Mouse (Mus musculus): ENCODE measurements around the gene Bckdhb. TPM values are rescaled to one million over a fixed set of nuclear protein-coding genes. Genes with fewer than 3 reads are reported as not detected.
"Not testable (repeated sequence)": the region's sequence is repeated elsewhere in the genome, so short reads cannot be mapped to it uniquely, and the experiment has no call there.

Bckdhb gene
- polyA plus RNA-seq, 1 experiment from 2014 or later: 54.1 TPM

- Histone ChIP-seq H3K4me2 (replicated peaks; ENCODE audit: low read depth, low read length) (no peak overlapping the region), H3K9me3 (ENCODE audit: control insufficient read depth, low read length) (no peaks in the 10 kb centered on the region), H3K36me3 (ENCODE audit: control insufficient read depth, insufficient read depth, low read length) (no peaks in the 10 kb centered on the region), H3K27me3 (ENCODE audit: control insufficient read depth, insufficient read depth, low read length) (no peaks in the 10 kb centered on the region), H3K9ac (ENCODE audit: low read depth, low read length) (no peak overlapping the region), H3K4me3 (ENCODE audit: low read depth, low read length) (no peak overlapping the region), H3K27ac (ENCODE audit: low read depth, low read length) (no peak overlapping the region), H3K4me1 (replicated peaks; ENCODE audit: control insufficient read depth, insufficient read depth, low read length) (no peaks in the 10 kb centered on the region)
- ATAC-seq (ENCODE audit: low FRiP score) (no peak), DNase-seq (ENCODE audit: low spot score) (no peak)
- 90% methylated on average over 2 of the region's 2 CpGs for WGBS
Observed at GRCm38 (mm10) chr9:83975811-83976210, 50.9 kb downstream of the Bckdhb start.

- Histone ChIP-seq H3K4me3 (ENCODE audit: low read depth, low read length) (no peak overlapping the region), H3K36me3 (ENCODE audit: control insufficient read depth, insufficient read depth, low read length) (no peaks in the 10 kb centered on the region), H3K9ac (ENCODE audit: low read depth, low read length) (no peak overlapping the region), H3K4me2 (replicated peaks; ENCODE audit: low read depth, low read length) (no peak overlapping the region), H3K9me3 (ENCODE audit: control insufficient read depth, low read length) (no peaks in the 10 kb centered on the region), H3K4me1 (replicated peaks; ENCODE audit: control insufficient read depth, insufficient read depth, low read length) (no peaks in the 10 kb centered on the region), H3K27ac (ENCODE audit: low read depth, low read length) (no peak overlapping the region), H3K27me3 (ENCODE audit: control insufficient read depth, insufficient read depth, low read length) (no peaks in the 10 kb centered on the region)
- DNase-seq (ENCODE audit: low spot score) (no peak), ATAC-seq (ENCODE audit: low FRiP score) (no peak)
- 85% methylated on average over 7 of the region's 7 CpGs for WGBS
Observed at GRCm38 (mm10) chr9:83981234-83981633, 56.3 kb downstream of the Bckdhb start.

GRCm38 (mm10) chr9:84008961-84009360 is 84.0 kb downstream of the Bckdhb start:
- Histone ChIP-seq H3K4me1 (replicated peaks; ENCODE audit: control insufficient read depth, insufficient read depth, low read length) (no peaks in the 10 kb centered on the region), H3K27ac (ENCODE audit: low read depth, low read length) (no peak overlapping the region), H3K9me3 (ENCODE audit: control insufficient read depth, low read length) (no peaks in the 10 kb centered on the region), H3K4me3 (ENCODE audit: low read depth, low read length) (no peak overlapping the region), H3K9ac (ENCODE audit: low read depth, low read length) (no peak overlapping the region), H3K36me3 (ENCODE audit: control insufficient read depth, insufficient read depth, low read length) (no peaks in the 10 kb centered on the region), H3K4me2 (replicated peaks; ENCODE audit: low read depth, low read length) (no peak overlapping the region), H3K27me3 (ENCODE audit: control insufficient read depth, insufficient read depth, low read length) (no peaks in the 10 kb centered on the region)
- 92% methylated on average over 2 of the region's 2 CpGs for WGBS
- ATAC-seq (ENCODE audit: low FRiP score) (no peak), DNase-seq (ENCODE audit: low spot score) (no peak)

- no peaks in the 10 kb centered on the region for H3K4me1 ChIP-seq (replicated peaks; ENCODE audit: control insufficient read depth, insufficient read depth, low read length)
- no peak for ATAC-seq (ENCODE audit: low FRiP score)
- H3K4me2 ChIP-seq (replicated peaks; ENCODE audit: low read depth, low read length): no peak overlapping the region
- no peaks in the 10 kb centered on the region for H3K27me3 ChIP-seq (ENCODE audit: control insufficient read depth, insufficient read depth, low read length)
- H3K36me3 ChIP-seq (ENCODE audit: control insufficient read depth, insufficient read depth, low read length): no peaks in the 10 kb centered on the region
- H3K9ac ChIP-seq (ENCODE audit: low read depth, low read length): no peak overlapping the region
- no peak overlapping the region for H3K27ac ChIP-seq (ENCODE audit: low read depth, low read length)
- H3K9me3 ChIP-seq (ENCODE audit: control insufficient read depth, low read length): no peaks in the 10 kb centered on the region
- DNase-seq (ENCODE audit: low spot score): no peak
- H3K4me3 ChIP-seq (ENCODE audit: low read depth, low read length): no peak overlapping the region
Observed at GRCm38 (mm10) chr9:84011146-84011545, 86.2 kb downstream of the Bckdhb start.

GRCm38 (mm10) chr9:84018141-84018540 is 93.2 kb downstream of the Bckdhb start:
- not testable (repeated sequence) for H3K27ac ChIP-seq (ENCODE audit: low read depth, low read length); H3K27me3 ChIP-seq (ENCODE audit: control insufficient read depth, insufficient read depth, low read length); H3K9ac ChIP-seq (ENCODE audit: low read depth, low read length); ATAC-seq (ENCODE audit: low FRiP score); DNase-seq (ENCODE audit: low spot score); H3K4me2 ChIP-seq (replicated peaks; ENCODE audit: low read depth, low read length); H3K4me3 ChIP-seq (ENCODE audit: low read depth, low read length); H3K36me3 ChIP-seq (ENCODE audit: control insufficient read depth, insufficient read depth, low read length); H3K4me1 ChIP-seq (replicated peaks; ENCODE audit: control insufficient read depth, insufficient read depth, low read length); H3K9me3 ChIP-seq (ENCODE audit: control insufficient read depth, low read length)
- WGBS: 94% methylated on average over 8 of the region's 8 CpGs

GRCm38 (mm10) chr9:84019627-84020026 is 94.7 kb downstream of the Bckdhb start:
- 68% methylated on average over 2 of the region's 2 CpGs for WGBS
- no peak for DNase-seq (ENCODE audit: low spot score)
- no peaks in the 10 kb centered on the region for H3K9me3 ChIP-seq (ENCODE audit: control insufficient read depth, low read length)

GRCm38 (mm10) chr9:84021189-84021588 is 96.2 kb downstream of the Bckdhb start:
- H3K4me2 ChIP-seq (replicated peaks; ENCODE audit: low read depth, low read length): no peak overlapping the region
- no peak for DNase-seq (ENCODE audit: low spot score)
- WGBS: 86% methylated on average over 6 of the region's 6 CpGs
- no peaks in the 10 kb centered on the region for H3K9me3 ChIP-seq (ENCODE audit: control insufficient read depth, low read length)
- H3K27me3 ChIP-seq (ENCODE audit: control insufficient read depth, insufficient read depth, low read length): no peaks in the 10 kb centered on the region
- ATAC-seq (ENCODE audit: low FRiP score): no peak
- H3K36me3 ChIP-seq (ENCODE audit: control insufficient read depth, insufficient read depth, low read length): no peaks in the 10 kb centered on the region
- no peak overlapping the region for H3K27ac ChIP-seq (ENCODE audit: low read depth, low read length)
- no peaks in the 10 kb centered on the region for H3K4me1 ChIP-seq (replicated peaks; ENCODE audit: control insufficient read depth, insufficient read depth, low read length)
- no peak overlapping the region for H3K4me3 ChIP-seq (ENCODE audit: low read depth, low read length)
- no peak overlapping the region for H3K9ac ChIP-seq (ENCODE audit: low read depth, low read length)

More at GRCm38 (mm10) chr9:84019627-84020026, 94.7 kb downstream of the Bckdhb start:
- Histone ChIP-seq H3K4me2 (replicated peaks; ENCODE audit: low read depth, low read length) (no peak overlapping the region), H3K36me3 (ENCODE audit: control insufficient read depth, insufficient read depth, low read length) (no peaks in the 10 kb centered on the region), H3K9ac (ENCODE audit: low read depth, low read length) (no peak overlapping the region), H3K4me1 (replicated peaks; ENCODE audit: control insufficient read depth, insufficient read depth, low read length) (no peaks in the 10 kb centered on the region), H3K27me3 (ENCODE audit: control insufficient read depth, insufficient read depth, low read length) (no peaks in the 10 kb centered on the region), H3K27ac (ENCODE audit: low read depth, low read length) (no peak overlapping the region), H3K4me3 (ENCODE audit: low read depth, low read length) (no peak overlapping the region)
- ATAC-seq (ENCODE audit: low FRiP score): peak; percentile 70

GRCm38 (mm10) chr9:84028120-84028519 is 103.2 kb downstream of the Bckdhb start:
- Histone ChIP-seq H3K36me3 (ENCODE audit: control insufficient read depth, insufficient read depth, low read length) (no peaks in the 10 kb centered on the region), H3K27ac (ENCODE audit: low read depth, low read length) (no peak overlapping the region), H3K4me3 (ENCODE audit: low read depth, low read length) (no peak overlapping the region), H3K4me1 (replicated peaks; ENCODE audit: control insufficient read depth, insufficient read depth, low read length) (no peaks in the 10 kb centered on the region), H3K4me2 (replicated peaks; ENCODE audit: low read depth, low read length) (no peak overlapping the region), H3K9ac (ENCODE audit: low read depth, low read length) (no peak overlapping the region), H3K27me3 (ENCODE audit: control insufficient read depth, insufficient read depth, low read length) (no peaks in the 10 kb centered on the region), H3K9me3 (ENCODE audit: control insufficient read depth, low read length) (no peaks in the 10 kb centered on the region)
- DNase-seq (ENCODE audit: low spot score) (no peak), ATAC-seq (ENCODE audit: low FRiP score) (no peak)
- WGBS: 84% methylated on average over 2 of the region's 2 CpGs

GRCm38 (mm10) chr9:84030691-84031290 is 105.8 kb downstream of the Bckdhb start:
- no peak for DNase-seq (ENCODE audit: low spot score)
- Histone ChIP-seq H3K4me2 (replicated peaks; ENCODE audit: low read depth, low read length) (no peak overlapping the region), H3K27ac (ENCODE audit: low read depth, low read length) (no peak overlapping the region), H3K9ac (ENCODE audit: low read depth, low read length) (no peak overlapping the region), H3K9me3 (ENCODE audit: control insufficient read depth, low read length) (no peaks in the 10 kb centered on the region), H3K27me3 (ENCODE audit: control insufficient read depth, insufficient read depth, low read length) (no peaks in the 10 kb centered on the region), H3K4me3 (ENCODE audit: low read depth, low read length) (no peak overlapping the region), H3K36me3 (ENCODE audit: control insufficient read depth, insufficient read depth, low read length) (no peaks in the 10 kb centered on the region), H3K4me1 (replicated peaks; ENCODE audit: control insufficient read depth, insufficient read depth, low read length) (no peaks in the 10 kb centered on the region)
- 63% methylated on average over 6 of the region's 6 CpGs for WGBS
- ATAC-seq (ENCODE audit: low FRiP score): no peak
